ENCODE assay signal across 24 mouse cellular contexts in genomic region chr4:41073008-41073817, GRCm38 (mm10). TPM values are rescaled to one million over a fixed set of nuclear protein-coding genes. Genes with fewer than 3 reads are reported as not detected.
A peak's percentile ranks its signal among the peaks of the same experiment; 100 is the strongest.
DNase-seq lines count a peak whose midpoint lies in the region; ATAC-seq and TF ChIP-seq lines count a peak whose summit lies in the region.
"Had no signal": no experiment of that assay in that cellular context is flagged by ENCODE, and none has a peak within 500 bp of the region (broad histone marks: within the 10 kb centered on the region; RNA-seq: fewer than 3 reads in every experiment).

No protein-coding gene starts in this region.

- H3K27me3 ChIP-seq in liver, adult 2 months (ENCODE audit: control insufficient read depth, insufficient read depth, low read length), result no peaks in the 10 kb centered on the region
- H3K27me3 ChIP-seq in forebrain, embryonic 12.5 days, result no peaks in the 10 kb centered on the region
- H3K27me3 ChIP-seq: lung, embryonic 15.5 days; midbrain, embryonic 15.5 days had no signal

- TF ChIP-seq CTCF in liver, adult 2 months (IDR thresholded peaks at IDR 0.05; ENCODE audit: low read depth, low read length), result no peak

- H3K4me3 ChIP-seq in liver, adult 2 months (ENCODE audit: insufficient read depth, low read depth, low read length), result no peak overlapping the region
- no peak overlapping the region for H3K4me3 ChIP-seq in forebrain, embryonic 12.5 days (replicated peaks)
- H3K4me3 ChIP-seq: heart, embryonic 13.5 days; hindbrain, embryonic 10.5 days; lung, embryonic 15.5 days; midbrain, embryonic 15.5 days had no signal

- DNase-seq in liver, adult 2 months (ENCODE audit: extremely low read depth, low read depth, low spot score), result peak; percentile 27
- DNase-seq in liver (no peak), MEL-GATA-1-ER (ENCODE audit: extremely low read depth, low read depth) (peak; percentile 42), adipocyte (ENCODE audit: low spot score) (no peak)
- peak; percentile 21 for DNase-seq in skeletal muscle tissue, adult 2 months (ENCODE audit: low read depth, low spot score)
- DNase-seq in neural tube, embryonic 10.5 days (ENCODE audit: extremely low spot score, low spot score), result no peak
- DNase-seq: adrenal gland, adult 8-10 months; B cell, adult 2 months; cerebellum, adult 11-12 months; cerebellum, postnatal 14 days; embryo, embryonic 11 days; kidney, adult 11 months; layer of hippocampus, postnatal 36 days; thymus, adult 18-20 months had no signal

- H3K9me3 ChIP-seq in forebrain, embryonic 12.5 days, result no peaks in the 10 kb centered on the region
- H3K9me3 ChIP-seq: heart, embryonic 13.5 days; hindbrain, embryonic 10.5 days; lung, embryonic 15.5 days; midbrain, embryonic 15.5 days had no signal

- H3K36me3 ChIP-seq in liver, adult 2 months (ENCODE audit: control insufficient read depth, insufficient read depth, low read length), result no peaks in the 10 kb centered on the region
- no peaks in the 10 kb centered on the region for H3K36me3 ChIP-seq in forebrain, embryonic 12.5 days (replicated peaks)
- H3K36me3 ChIP-seq: heart, embryonic 13.5 days; hindbrain, embryonic 10.5 days; lung, embryonic 15.5 days; midbrain, embryonic 15.5 days had no signal

- no peak for TF ChIP-seq POLR2A in liver, adult 2 months (IDR thresholded peaks at IDR 0.05; ENCODE audit: extremely low read depth, insufficient read depth, low read length)

- H3K79me2 ChIP-seq in liver, adult 2 months (ENCODE audit: control insufficient read depth, insufficient read depth, low read length), result no peaks in the 10 kb centered on the region

- ATAC-seq in hematopoietic stem cell, adult 5-6 weeks (replicated peaks in 1 of 2; ENCODE audit: insufficient read depth in 1 of 2, low FRiP score in 2 of 2, low TSS enrichment in 1 of 2, low read depth in 1 of 2, poor library complexity in 2 of 2, severe bottlenecking in 2 of 2), result peak; percentile 89 to 94
- ATAC-seq in forebrain, embryonic 12.5 days (ENCODE audit: low FRiP score), result no peak
- ATAC-seq: forebrain, embryonic 16.5 days; midbrain, embryonic 15.5 days had no signal

- no peak overlapping the region for H3K27ac ChIP-seq in liver, adult 2 months (replicated peaks; ENCODE audit: insufficient read depth, low read depth, low read length)
- H3K27ac ChIP-seq in forebrain, embryonic 12.5 days, result no peak overlapping the region
- H3K27ac ChIP-seq: heart, embryonic 13.5 days; hindbrain, embryonic 10.5 days; kidney, postnatal 0 days; lung, embryonic 15.5 days; midbrain, embryonic 15.5 days had no signal

- H3K4me2 ChIP-seq in forebrain, embryonic 12.5 days, result no peak overlapping the region
- H3K4me2 ChIP-seq: heart, embryonic 13.5 days; liver, embryonic 11.5 days; lung, embryonic 15.5 days; midbrain, embryonic 15.5 days had no signal

- WGBS in liver, adult 2 months, result 78% methylated on average over 12 of the region's 12 CpGs
- 83% methylated on average over 12 of the region's 12 CpGs for WGBS in forebrain, embryonic 12.5 days

- H3K9ac ChIP-seq in liver, adult 2 months (ENCODE audit: low read depth, low read length), result no peak overlapping the region
- H3K9ac ChIP-seq in forebrain, embryonic 12.5 days, result no peak overlapping the region
- H3K9ac ChIP-seq: heart, embryonic 13.5 days; lung, embryonic 15.5 days; midbrain, embryonic 15.5 days had no signal

- no peaks in the 10 kb centered on the region for H3K4me1 ChIP-seq in liver, adult 2 months (ENCODE audit: control insufficient read depth, insufficient read depth, low read length)
- H3K4me1 ChIP-seq in forebrain, embryonic 12.5 days, result no peaks in the 10 kb centered on the region
- H3K4me1 ChIP-seq: heart, embryonic 13.5 days; hindbrain, embryonic 10.5 days; lung, embryonic 15.5 days; midbrain, embryonic 15.5 days had no signal

RNA-seq across cellular contexts. Expression of gene Aqp3, which starts 24.8 kb away (rescaled TPM):
- total RNA-seq in liver, adult 2 months (2014; rRNA removed), result not detected in 2 replicates
- not detected in 2 replicates for polyA plus RNA-seq in liver, adult 2 months (2012; rRNA removed)
- not detected in 2 replicates for total RNA-seq in hematopoietic stem cell, adult 5-6 weeks (2017)
- polyA plus RNA-seq in forebrain, embryonic 12.5 days (2016; fragmentation: Nextera tagmentation; extraction: Ambion mirVana), result 1.3 and 2.4 TPM in 2 replicates
- total RNA-seq: layer of hippocampus, postnatal 36 days; left cerebral cortex, postnatal 36 days had no signal

RNA-seq across cellular contexts. Expression of gene Aqp7, which starts 25.3 kb away (rescaled TPM):
- 0.07 and 0.09 TPM in 2 replicates for total RNA-seq in liver, adult 2 months (2014; rRNA removed)
- polyA plus RNA-seq in liver, adult 2 months (2012; rRNA removed), result 0.04 and 0.26 TPM in 2 replicates
- not detected in 2 replicates for total RNA-seq in hematopoietic stem cell, adult 5-6 weeks (2017)
- polyA plus RNA-seq in forebrain, embryonic 12.5 days (2016; fragmentation: Nextera tagmentation; extraction: Ambion mirVana), result not detected in 2 replicates
- total RNA-seq: layer of hippocampus, postnatal 36 days; left cerebral cortex, postnatal 36 days had no signal
- polyA plus RNA-seq: forebrain, embryonic 16.5 days; heart, embryonic 13.5 days; hindbrain, embryonic 10.5 days; lung, embryonic 15.5 days; midbrain, embryonic 15.5 days had no signal

RNA-seq across cellular contexts. Expression of gene Nol6, which starts 51.0 kb away (rescaled TPM):
- 6.6 and 7.2 TPM in 2 replicates for total RNA-seq in liver, adult 2 months (2014; rRNA removed)
- 16.8 and 18.7 TPM in 2 replicates for polyA plus RNA-seq in liver, adult 2 months (2012; rRNA removed)
- 19.9 and 25.8 TPM in 2 replicates for total RNA-seq in hematopoietic stem cell, adult 5-6 weeks (2017)
- 30.0 and 33.3 TPM in 2 replicates for polyA plus RNA-seq in forebrain, embryonic 12.5 days (2016; fragmentation: Nextera tagmentation; extraction: Ambion mirVana)

Comparison
In these comparisons a context has a peak if more than half of its experiments do, and no peak if none do; other contexts are left out.
1. DNase-seq: peak in liver, adult 2 months (single experiment), MEL-GATA-1-ER (single experiment) and skeletal muscle tissue, adult 2 months (single experiment); none in liver (single experiment), adipocyte (single experiment) and neural tube, embryonic 10.5 days (single experiment).